Mouse (Mus musculus) lung, postnatal 0 days (tissue): Measurements from ENCODE around the gene Tpd52l1.

Source experiments
- CTCF ChIP-seq: IDR thresholded peaks from 2 replicates; pipeline ENCODE4 v1.5.1; 2016; ENCODE audit warnings: antibody characterized with exemption, mild to moderate bottlenecking
- EP300 ChIP-seq: IDR thresholded peaks from 2 replicates; pipeline ENCODE4 v1.6.1; 2016; ENCODE audit warnings: antibody characterized with exemption, mild to moderate bottlenecking, control low read depth

- TF ChIP-seq CTCF: no peak
- TF ChIP-seq EP300: no peak
Measured at GRCm38 (mm10) chr10:31354886-31355461, 90.8 kb downstream of the Tpd52l1 start.
